Mouse (Mus musculus) stomach, embryonic 16.5 days (tissue): ENCODE data around the gene Sugt1. TPM values are rescaled to one million over a fixed set of nuclear protein-coding genes. Genes with fewer than 3 reads are reported as not detected.

Experiments used
- ATAC-seq: fragments of 200-750 bp; cut with Nextera tagmentation; 2 replicates; pipeline ENCODE4 v1.8.0; 2017; ENCODE audit warnings: moderate number of reproducible peaks, moderate TSS enrichment; ENCODE audit not compliant: insufficient read depth, low FRiP score
- H3K27ac ChIP-seq: fragments of 300-500 bp; sonication (generic); 2 replicates; pipeline ENCODE4 v1.5.1; 2014; ENCODE audit warnings: low read length
- H3K27me3 ChIP-seq: fragments of 300-500 bp; sonication (generic); 2 replicates; pipeline ENCODE4 v1.6.1; 2014; ENCODE audit warnings: low read length, control low read depth, mixed read lengths; ENCODE audit not compliant: control insufficient read depth, insufficient read depth
- H3K36me3 ChIP-seq: fragments of 300-500 bp; sonication (generic); 2 replicates; pipeline ENCODE4 v1.6.1; 2014; ENCODE audit warnings: low read length; ENCODE audit not compliant: control insufficient read depth, insufficient read depth
- H3K4me1 ChIP-seq: fragments of 300-500 bp; sonication (generic); 2 replicates; pipeline ENCODE4 v1.6.1; 2014; ENCODE audit warnings: low read length, control low read depth, mixed read lengths; ENCODE audit not compliant: control insufficient read depth, insufficient read depth
- H3K4me2 ChIP-seq: fragments of 300-500 bp; sonication (generic); 2 replicates; pipeline ENCODE4 v1.6.1; 2014; ENCODE audit warnings: low read depth, low read length, mixed read lengths
- H3K4me3 ChIP-seq: fragments of 300-500 bp; sonication (generic); replicated peaks from 2 replicates; pipeline ENCODE4 v1.5.1; 2014; ENCODE audit warnings: mild to moderate bottlenecking, low read length
- H3K9ac ChIP-seq: fragments of 300-500 bp; sonication (generic); 2 replicates; pipeline ENCODE4 v1.6.1; 2014; ENCODE audit warnings: low read length
- H3K9me3 ChIP-seq: fragments of 300-500 bp; sonication (generic); replicated peaks from 2 replicates; pipeline ENCODE4 v1.6.1; 2016; ENCODE audit warnings: low read length, control low read depth; ENCODE audit not compliant: control insufficient read depth
- WGBS: fragments of 180-500 bp; shearing (Covaris S2); extraction: QIAGEN DNeasy Blood & Tissue Kit; methylation state at CpG from one replicate; pipeline ENCODE4 v1.1.7; 2014; 5-methylcytosine and 5-hydroxymethylcytosine counted together
- microRNA-seq: library from miRNA; unstranded; fragments of <30 nt; microRNA quantifications from one replicate; pipeline ENCODE4, GENCODE M21; 2016
- polyA plus RNA-seq: library from polyadenylated mRNA; unstranded; fragments of >200 nt; fragmentation: Nextera tagmentation; extraction: Ambion mirVana; gene quantifications from 2 replicates; pipeline ENCODE4 v1.2.1, GENCODE M21; 2015

The Sugt1 gene
- polyA plus RNA-seq, 1 experiment from 2014 or later = 102 TPM

DNA sequence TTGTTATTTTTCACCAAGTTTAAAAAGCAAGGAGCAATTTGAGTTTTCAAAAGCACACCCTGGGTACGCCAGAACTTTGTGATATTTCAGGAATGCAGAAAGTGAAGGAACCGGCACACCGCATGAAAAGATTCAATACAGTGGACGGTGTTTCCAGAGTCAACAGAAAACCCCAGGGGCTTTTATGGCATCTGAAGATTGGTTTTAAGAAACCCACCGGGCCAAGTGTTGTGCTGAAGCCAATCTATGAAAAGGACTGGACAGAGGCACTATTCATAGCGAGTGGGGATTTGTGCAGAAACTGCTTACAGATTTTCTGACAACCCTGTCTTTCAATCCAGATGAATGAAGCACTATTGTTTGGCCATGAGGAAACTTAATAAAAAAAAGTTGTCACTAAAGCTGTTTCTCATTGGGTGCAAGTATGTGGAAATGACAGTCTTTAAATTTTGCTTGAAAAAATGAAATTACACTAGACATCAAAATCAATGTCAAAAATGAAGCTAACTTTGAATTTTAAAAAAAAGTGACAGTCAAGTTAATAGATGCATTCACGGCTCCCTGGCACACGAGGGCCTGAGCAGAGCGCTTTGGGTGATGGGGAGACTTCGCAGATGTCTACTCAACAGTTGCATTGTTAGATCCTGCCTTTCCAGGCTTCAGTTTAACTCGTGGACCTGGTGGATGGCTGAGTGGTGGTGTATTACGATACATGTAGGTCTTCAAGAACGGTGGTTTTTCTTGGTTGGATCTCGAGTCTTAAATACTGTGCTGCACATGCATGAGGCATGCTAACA is 90.6 kb downstream of the Sugt1 start:
- Histone ChIP-seq H3K4me3 (no peak overlapping the region), H3K4me1 (no peaks in the 10 kb centered on the region; the same call in 1 of the 2 replicates), H3K36me3 (no peaks in the 10 kb centered on the region), H3K27ac (no peak overlapping the region), H3K9ac (no peak overlapping the region), H3K4me2 (no peak overlapping the region), H3K27me3 (no peaks in the 10 kb centered on the region), H3K9me3 (no peaks in the 10 kb centered on the region)
- ATAC-seq = no peak
- WGBS = 60% methylated on average over 14 of the region's 14 CpGs

DNA sequence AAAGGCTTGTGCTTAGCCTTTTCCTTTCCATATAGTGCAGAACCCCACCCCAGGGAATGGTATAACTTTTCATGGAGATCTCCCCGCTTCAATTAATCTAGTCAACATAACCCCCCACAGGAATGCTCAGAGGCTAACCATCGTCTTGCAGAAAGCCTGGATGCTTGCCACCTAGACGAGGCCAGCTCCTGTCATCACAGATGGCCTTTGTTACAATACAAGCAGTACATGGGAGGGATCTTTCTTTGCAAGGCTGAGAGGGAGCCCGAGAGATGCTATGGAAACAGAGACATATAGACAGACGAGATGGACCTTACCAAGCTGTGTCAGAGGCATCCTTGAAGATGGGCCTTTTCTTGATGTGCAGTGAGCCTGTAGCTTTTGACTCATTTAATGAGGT is 93.2 kb downstream of the Sugt1 start:
- Histone ChIP-seq H3K27ac (no peak overlapping the region), H3K9me3 (no peaks in the 10 kb centered on the region), H3K36me3 (no peaks in the 10 kb centered on the region), H3K4me1 (no peaks in the 10 kb centered on the region; the same call in 1 of the 2 replicates), H3K4me3 (no peak overlapping the region), H3K9ac (no peak overlapping the region), H3K27me3 (no peaks in the 10 kb centered on the region), H3K4me2 (no peak overlapping the region)
- ATAC-seq = peak; percentile 53; the same call in 1 of the 2 replicates
- 50% methylated on average over 5 of the region's 5 CpGs for WGBS

Small RNAs within 50 kb of the gene (microRNA-seq; reads per million reads assigned to microRNA genes)
- not detected for gene Gm27857

Other genes with a start within 250 kb of the Sugt1 start
- 29.6 and 39.0 TPM in 2 replicates for gene Naa16, start 196.9 kb upstream of the Sugt1 start, polyA plus RNA-seq
- 9.8 and 10.4 TPM in 2 replicates for gene Mtrf1, start 189.9 kb upstream of the Sugt1 start, polyA plus RNA-seq
- gene Kbtbd7, start 161.2 kb upstream of the Sugt1 start, polyA plus RNA-seq = 8.9 and 10.1 TPM in 2 replicates
- gene Kbtbd6, start 135.9 kb upstream of the Sugt1 start, polyA plus RNA-seq = 1.4 and 1.8 TPM in 2 replicates
- 18.0 and 19.2 TPM in 2 replicates for gene Elf1, start 106.5 kb upstream of the Sugt1 start, polyA plus RNA-seq
- 32.4 and 36.4 TPM in 2 replicates for gene Wbp4, start 106.2 kb upstream of the Sugt1 start, polyA plus RNA-seq
- 2.0 and 3.1 TPM in 2 replicates for gene Cnmd, start 74.5 kb downstream of the Sugt1 start, polyA plus RNA-seq
- gene Pcdh8, start 183.6 kb downstream of the Sugt1 start, polyA plus RNA-seq = 0.27 and 0.32 TPM in 2 replicates